ENCODE assay signal across 9 mouse cellular contexts in the genomic region with DNA sequence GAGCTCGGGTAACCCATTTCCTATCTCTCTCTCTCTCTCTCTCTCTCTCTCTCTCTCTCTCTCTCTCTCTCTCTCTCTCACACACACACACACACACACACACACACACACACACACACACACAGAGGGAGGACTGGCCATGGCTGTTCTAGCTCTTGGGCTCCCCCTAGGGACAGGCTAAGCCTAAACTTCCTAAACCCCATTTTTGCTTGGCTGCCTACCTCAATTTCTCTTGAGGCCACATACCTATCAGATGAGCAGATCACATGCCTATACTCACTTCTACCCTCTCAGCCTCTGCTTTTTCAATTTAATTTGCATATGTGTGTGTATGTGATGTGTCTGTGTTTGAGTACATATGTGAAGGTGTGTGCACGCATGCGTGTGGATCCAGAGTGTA.
DNase-seq lines count a peak whose midpoint lies in the region; ATAC-seq and TF ChIP-seq lines count a peak whose summit lies in the region.
"Had no signal": no experiment of that assay in that cellular context is flagged by ENCODE, and none has a peak within 500 bp of the region (broad histone marks: within the 10 kb centered on the region; RNA-seq: fewer than 3 reads in every experiment).

No protein-coding gene starts in this region.

- 93% methylated on average over 3 of the region's 3 CpGs for WGBS in small intestine, adult 2 months

- peak; percentile 20; the same call in 1 of the 2 replicates for TF ChIP-seq CTCF in small intestine, adult 2 months (IDR thresholded peaks at IDR 0.05; ENCODE audit: extremely low read depth, insufficient read length, insufficient replicate concordance, low read depth, low read length)

- no peak overlapping the region for H3K4me3 ChIP-seq in small intestine, adult 2 months (ENCODE audit: low read depth, low read length)
- H3K4me3 ChIP-seq: limb, embryonic 15.5 days had no signal

- no peaks in the 10 kb centered on the region; the same call in 1 of the 2 replicates for H3K27me3 ChIP-seq in small intestine, adult 2 months (ENCODE audit: control insufficient read depth, insufficient read depth, low read length)
- H3K27me3 ChIP-seq: limb, embryonic 15.5 days had no signal

- no peak for ATAC-seq in CD4-positive, CD25-positive, alpha-beta regulatory T cell, adult 4 months

- DNase-seq in CD4-positive, CD25-positive, alpha-beta regulatory T cell, adult 2 months (ENCODE audit: low read depth, low spot score): peak; percentile 74
- peak; percentile 38 to 52 for DNase-seq in layer of hippocampus, postnatal 10 days (ENCODE audit: low spot score in 2 of 2)
- DNase-seq in layer of hippocampus, adult 18-20 months (ENCODE audit: low spot score in 2 of 2): no peak
- DNase-seq in embryo, embryonic 11 days: peak; percentile 55
- no peak for DNase-seq in urinary bladder, postnatal 36 days (ENCODE audit: low spot score in 2 of 2)
- DNase-seq in gastrocnemius, postnatal 4 days (ENCODE audit: low spot score in 2 of 2): no peak

- no peak overlapping the region for H3K27ac ChIP-seq in small intestine, adult 2 months (ENCODE audit: insufficient read depth, low read depth, low read length)
- H3K27ac ChIP-seq: limb, embryonic 15.5 days had no signal

- TF ChIP-seq POLR2A in small intestine, adult 2 months (IDR thresholded peaks at IDR 0.05; ENCODE audit: low read depth, low read length): no peak

- no peaks in the 10 kb centered on the region for H3K4me1 ChIP-seq in small intestine, adult 2 months (ENCODE audit: control insufficient read depth, insufficient read depth, insufficient read length, low read length)

- H3K36me3 ChIP-seq in small intestine, adult 2 months (ENCODE audit: control insufficient read depth, insufficient read depth, low read length): no peaks in the 10 kb centered on the region

Comparison
In these comparisons a context has a peak if more than half of its experiments do, and no peak if none do; other contexts are left out.
1. DNase-seq: peak in CD4-positive, CD25-positive, alpha-beta regulatory T cell, adult 2 months (single experiment), layer of hippocampus, postnatal 10 days (2 of 2) and embryo, embryonic 11 days (single experiment); none in layer of hippocampus, adult 18-20 months (0 of 2), urinary bladder, postnatal 36 days (0 of 2) and gastrocnemius, postnatal 4 days (0 of 2).